Mouse (Mus musculus) cortical plate, adult 2 months (tissue): Measurements from ENCODE around the gene Ager.

Experiments
- CTCF ChIP-seq: fragments of 200-500 bp; IDR thresholded peaks from 2 replicates; pipeline ENCODE4 v1.5.1; 2011; ENCODE audit warnings: mild to moderate bottlenecking, control low read depth, low read length; ENCODE audit not compliant: insufficient read depth; ENCODE audit errors: extremely low read depth
- POLR2A ChIP-seq: fragments of 200-500 bp; IDR thresholded peaks from 2 replicates; pipeline ENCODE4 v1.6.1; 2011; ENCODE audit warnings: mild to moderate bottlenecking, low read length, control low read depth; ENCODE audit not compliant: insufficient read depth; ENCODE audit errors: extremely low read depth

DNA sequence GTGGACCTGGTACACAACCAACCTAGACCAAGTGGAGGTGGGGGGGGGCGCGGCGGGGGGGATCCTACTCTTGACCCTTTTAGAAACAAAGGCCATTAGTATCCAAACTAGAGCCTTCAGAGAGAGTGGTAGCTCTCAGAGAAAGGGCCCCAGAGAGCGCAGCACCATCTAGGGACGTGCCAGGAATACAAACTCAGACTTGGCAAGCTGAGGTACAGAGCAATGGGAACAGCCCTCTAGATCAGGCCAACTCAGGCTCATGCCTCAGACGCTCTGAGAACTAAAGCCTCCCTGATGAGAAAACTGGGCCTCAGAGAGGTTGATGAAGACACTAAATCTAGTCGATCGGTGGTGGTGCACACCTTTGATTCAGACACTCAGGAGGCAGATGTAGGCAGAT, 12.5 kb upstream of the Ager start:
- TF ChIP-seq CTCF: no peak
- TF ChIP-seq POLR2A: no peak
